Mouse (Mus musculus): ENCODE data around the gene Pitx2. TPM values are rescaled to one million over a fixed set of nuclear protein-coding genes. Genes with fewer than 3 reads are reported as not detected.

The Pitx2 gene
- 0.67 TPM for total RNA-seq (2023)

GRCm38 (mm10) chr3:129199609-129200500, at the start of gene Pitx2:
Pitx2 (plus strand) TSS chr3:129199878.

Other genes with a start within 250 kb of the Pitx2 start
- not detected for gene Enpep, start 132.8 kb downstream of the Pitx2 start, total RNA-seq (2023)